ENCODE assay signal across 8 mouse cellular contexts in genomic region chr2:164678848-164679625, GRCm38 (mm10). TPM values are rescaled to one million over a fixed set of nuclear protein-coding genes. Genes with fewer than 3 reads are reported as not detected.
DNase-seq lines count a peak whose midpoint lies in the region; ATAC-seq lines count a peak whose summit lies in the region.

No protein-coding gene starts in this region.

- peak overlapping the region; percentile 37 for H3K4me2 ChIP-seq in embryonic facial prominence, embryonic 11.5 days (ENCODE audit: low read depth, low read length)
- peak overlapping the region; percentile 60 for H3K4me2 ChIP-seq in kidney, embryonic 15.5 days

- DNase-seq in heart, adult 11 months, result peak; percentile 95
- DNase-seq in heart, postnatal 25 days (ENCODE audit: low spot score), result no peak
- DNase-seq in embryonic facial prominence, embryonic 11.5 days (ENCODE audit: low spot score), result peak; percentile 85
- peak; percentile 21 to 32 for DNase-seq in heart, adult 9 months (ENCODE audit: low spot score in 2 of 2)
- peak; percentile 78 for DNase-seq in liver
- peak; percentile 8 to 9 for DNase-seq in monocyte, adult 2 months (ENCODE audit: low read depth in 1 of 2, low spot score in 2 of 2)
- DNase-seq in spleen, postnatal 36 days (ENCODE audit: low spot score in 2 of 2), result peak; percentile 56 to 68

- H3K27ac ChIP-seq in embryonic facial prominence, embryonic 11.5 days (replicated peaks; ENCODE audit: low read depth, low read length), result no peak overlapping the region
- H3K27ac ChIP-seq in kidney, embryonic 15.5 days, result 0 out of 2 replicates have a peak overlapping the region, but pooled peaks have one; percentile 15

- H3K9me3 ChIP-seq in embryonic facial prominence, embryonic 11.5 days (replicated peaks; ENCODE audit: control insufficient read depth, low read length), result no peaks in the 10 kb centered on the region
- no peaks in the 10 kb centered on the region for H3K9me3 ChIP-seq in kidney, embryonic 15.5 days (replicated peaks)

- no peaks in the 10 kb centered on the region for H3K27me3 ChIP-seq in embryonic facial prominence, embryonic 11.5 days (ENCODE audit: control insufficient read depth, insufficient read depth, low read length)
- no peaks in the 10 kb centered on the region for H3K27me3 ChIP-seq in kidney, embryonic 15.5 days

- intact Hi-C loops in heart, postnatal 25 days (cut with DNase I), result loop anchor here (2.0 to 5.0 kb wide), 2 partner anchors 48 to 113 kb away; no protein-coding TSS in a partner anchor

- no peak overlapping the region for H3K4me3 ChIP-seq in embryonic facial prominence, embryonic 11.5 days (ENCODE audit: low read depth, low read length)
- H3K4me3 ChIP-seq in kidney, embryonic 15.5 days (replicated peaks), result peak overlapping the region; percentile 35

- WGBS in embryonic facial prominence, embryonic 11.5 days, result 23% methylated on average over 19 of the region's 19 CpGs
- 16% methylated on average over 19 of the region's 19 CpGs for WGBS in kidney, embryonic 15.5 days

- H3K9ac ChIP-seq in embryonic facial prominence, embryonic 11.5 days (replicated peaks; ENCODE audit: low read length), result no peak overlapping the region
- 0 out of 2 replicates have a peak overlapping the region, but pooled peaks have one; percentile 19 for H3K9ac ChIP-seq in kidney, embryonic 15.5 days

- ATAC-seq in embryonic facial prominence, embryonic 11.5 days (replicated peaks; ENCODE audit: insufficient number of reproducible peaks, low FRiP score, low TSS enrichment, low read depth), result peak; percentile 70; the same call in 1 of the 2 replicates
- peak; percentile 80 for ATAC-seq in kidney, embryonic 15.5 days (replicated peaks; ENCODE audit: low FRiP score)

- H3K36me3 ChIP-seq in embryonic facial prominence, embryonic 11.5 days (replicated peaks; ENCODE audit: control insufficient read depth, insufficient read depth, low read depth, low read length), result no peaks in the 10 kb centered on the region
- H3K36me3 ChIP-seq in kidney, embryonic 15.5 days, result no peaks in the 10 kb centered on the region

- no peaks in the 10 kb centered on the region for H3K4me1 ChIP-seq in embryonic facial prominence, embryonic 11.5 days (ENCODE audit: control insufficient read depth, insufficient read depth, low read length)
- H3K4me1 ChIP-seq in kidney, embryonic 15.5 days, result peaks cover 18% of the 10 kb centered on the region

RNA-seq across cellular contexts. Expression of gene Wfdc11, which starts 5.2 kb away (rescaled TPM):
- total RNA-seq in heart, postnatal 25 days (2021), result not detected
- polyA plus RNA-seq in embryonic facial prominence, embryonic 11.5 days (2014; fragmentation: Nextera tagmentation; extraction: Ambion mirVana), result not detected in 2 replicates
- polyA plus RNA-seq in kidney, embryonic 15.5 days (2015; fragmentation: Nextera tagmentation; extraction: Ambion mirVana), result not detected in 2 replicates

RNA-seq across cellular contexts. Expression of gene Wfdc13, which starts 5.9 kb away (rescaled TPM):
- total RNA-seq in heart, postnatal 25 days (2021), result not detected
- not detected in 2 replicates for polyA plus RNA-seq in embryonic facial prominence, embryonic 11.5 days (2014; fragmentation: Nextera tagmentation; extraction: Ambion mirVana)
- polyA plus RNA-seq in kidney, embryonic 15.5 days (2015; fragmentation: Nextera tagmentation; extraction: Ambion mirVana), result 0.43 and 0.57 TPM in 2 replicates

RNA-seq across cellular contexts. Expression of gene Spint4, which starts 19.3 kb away (rescaled TPM):
- total RNA-seq in heart, postnatal 25 days (2021), result not detected
- polyA plus RNA-seq in embryonic facial prominence, embryonic 11.5 days (2014; fragmentation: Nextera tagmentation; extraction: Ambion mirVana), result not detected in 2 replicates
- 0.65 and 0.76 TPM in 2 replicates for polyA plus RNA-seq in kidney, embryonic 15.5 days (2015; fragmentation: Nextera tagmentation; extraction: Ambion mirVana)

RNA-seq across cellular contexts. Expression of gene Wfdc9, which starts 22.7 kb away (rescaled TPM):
- total RNA-seq in heart, postnatal 25 days (2021), result not detected
- not detected in 2 replicates for polyA plus RNA-seq in embryonic facial prominence, embryonic 11.5 days (2014; fragmentation: Nextera tagmentation; extraction: Ambion mirVana)
- polyA plus RNA-seq in kidney, embryonic 15.5 days (2015; fragmentation: Nextera tagmentation; extraction: Ambion mirVana), result not detected in 2 replicates

RNA-seq across cellular contexts. Expression of gene Wfdc10, which starts 23.2 kb away (rescaled TPM):
- not detected for total RNA-seq in heart, postnatal 25 days (2021)
- not detected in 2 replicates for polyA plus RNA-seq in embryonic facial prominence, embryonic 11.5 days (2014; fragmentation: Nextera tagmentation; extraction: Ambion mirVana)
- 0.41 TPM in 1 of 2 replicates, not detected in the other for polyA plus RNA-seq in kidney, embryonic 15.5 days (2015; fragmentation: Nextera tagmentation; extraction: Ambion mirVana)
